Mouse (Mus musculus) lung, postnatal 10 days (tissue): ENCODE measurements around the gene Art2b.
"Not testable (repeated sequence)": the region's sequence is repeated elsewhere in the genome, so short reads cannot be mapped to it uniquely, and the experiment has no call there.

Experiments
- DNase-seq: peaks from one replicate; pipeline ENCODE4 v3.0.0; 2021

Gene Art2b

GRCm38 (mm10) chr7:101559393-101559792 lies 26.0 kb downstream of the Art2b start:
- DNase-seq, result peak; percentile 14

- no peak for DNase-seq
These were observed 28.0 kb downstream of the Art2b start for GRCm38 (mm10) chr7:101557391-101557790.

- not testable (repeated sequence) for DNase-seq
These were observed 29.9 kb downstream of the Art2b start for GRCm38 (mm10) chr7:101555473-101555872.

- no peak for DNase-seq
These were observed 33.9 kb downstream of the Art2b start for GRCm38 (mm10) chr7:101551530-101551929.

DNA sequence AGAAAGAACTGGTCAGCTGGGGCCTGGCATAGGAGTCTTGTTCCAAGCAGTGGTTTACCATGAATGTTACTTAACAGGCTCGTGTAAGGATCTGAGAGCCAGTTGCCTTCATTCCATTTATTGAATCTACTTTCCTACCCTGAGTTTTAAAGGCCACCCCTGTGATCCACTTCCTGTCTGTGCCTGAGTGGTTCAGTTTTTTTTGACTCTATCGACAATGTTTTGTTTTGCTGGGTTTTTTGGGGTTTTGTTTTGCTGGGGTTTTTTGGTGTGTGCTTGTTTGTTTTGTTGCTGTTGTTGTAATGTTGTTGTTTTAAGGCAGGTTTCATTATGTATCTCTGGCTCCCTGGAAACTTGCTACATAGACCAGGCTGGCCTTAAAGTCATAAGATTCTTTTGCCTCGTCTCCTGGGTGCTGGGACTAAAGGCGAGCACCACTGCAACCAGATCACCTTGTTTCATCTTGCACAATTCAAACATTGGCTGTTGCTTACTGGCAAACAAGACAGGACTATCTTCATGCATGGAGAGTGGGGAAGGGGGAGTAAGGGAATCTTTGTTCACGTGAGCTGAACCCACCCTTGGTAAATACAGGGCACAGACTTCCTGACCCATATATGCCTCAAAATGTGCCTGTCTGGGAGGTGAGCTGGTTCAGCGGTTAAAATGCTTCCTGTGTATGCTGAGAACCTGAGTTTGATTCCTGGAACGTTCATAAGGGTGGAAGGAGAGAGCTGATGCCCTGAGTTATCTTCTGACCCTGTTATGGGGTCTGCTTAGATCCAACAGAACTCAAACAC lies 34.5 kb downstream of the Art2b start:
- no peak for DNase-seq

DNA sequence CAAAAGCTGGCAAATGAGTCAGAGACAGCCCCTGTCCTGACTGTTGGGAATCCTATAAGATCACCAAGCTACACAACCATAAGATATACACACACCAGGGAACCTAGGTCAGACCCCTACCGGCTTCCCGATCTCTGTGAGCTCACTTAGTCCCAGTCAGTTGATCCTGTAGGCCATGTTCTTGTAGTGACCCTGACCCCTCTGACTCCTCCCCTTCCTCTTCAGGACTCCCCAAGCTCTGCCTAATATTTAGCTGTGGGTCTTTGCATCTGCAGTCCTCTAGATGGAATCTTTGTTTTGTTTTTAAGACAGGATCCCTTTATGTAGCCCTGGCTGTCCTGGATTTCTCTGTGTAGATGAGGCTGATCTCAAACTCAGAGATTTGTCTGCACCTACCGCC lies 36.1 kb downstream of the Art2b start:
- no peak for DNase-seq

DNA sequence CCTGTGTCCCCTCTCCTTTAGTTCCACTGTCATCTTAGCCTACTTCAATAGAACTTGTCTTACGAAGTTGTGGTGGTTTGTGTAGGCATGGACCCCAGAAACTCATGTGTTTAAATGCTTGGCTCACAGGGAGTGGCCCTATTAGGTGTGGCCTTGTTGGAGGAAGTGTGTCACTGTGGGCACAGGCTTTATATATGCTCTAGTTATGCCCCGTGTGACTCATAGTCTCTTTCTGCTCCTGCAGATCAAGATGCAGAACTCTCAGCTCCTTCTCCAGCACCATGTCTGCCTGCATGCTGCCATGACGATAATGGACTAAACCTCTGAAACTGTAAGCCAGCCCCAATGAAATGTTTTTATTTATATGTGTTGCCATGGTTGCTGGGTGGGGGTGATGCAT lies 37.7 kb downstream of the Art2b start:
- no peak for DNase-seq

DNA sequence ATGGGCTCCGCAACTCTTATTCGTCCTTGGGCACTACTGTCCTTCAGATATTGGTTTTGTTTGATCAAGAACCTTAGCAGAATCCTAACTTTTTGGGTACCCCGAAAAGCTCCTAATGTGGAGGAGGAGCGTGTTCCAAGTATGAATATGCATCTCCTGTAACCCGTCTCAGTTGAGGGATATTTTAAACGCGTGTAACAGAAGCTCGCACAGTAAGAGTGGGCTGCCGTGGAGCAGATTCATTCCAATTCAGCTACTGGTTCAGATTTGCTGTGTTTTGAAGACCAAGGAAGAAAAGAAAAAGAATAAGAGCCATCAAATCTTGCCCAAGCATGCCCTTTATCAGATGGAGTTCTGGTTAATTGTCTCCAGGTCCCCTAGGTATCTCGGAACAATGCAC lies 43.7 kb downstream of the Art2b start:
- DNase-seq, result no peak

DNA sequence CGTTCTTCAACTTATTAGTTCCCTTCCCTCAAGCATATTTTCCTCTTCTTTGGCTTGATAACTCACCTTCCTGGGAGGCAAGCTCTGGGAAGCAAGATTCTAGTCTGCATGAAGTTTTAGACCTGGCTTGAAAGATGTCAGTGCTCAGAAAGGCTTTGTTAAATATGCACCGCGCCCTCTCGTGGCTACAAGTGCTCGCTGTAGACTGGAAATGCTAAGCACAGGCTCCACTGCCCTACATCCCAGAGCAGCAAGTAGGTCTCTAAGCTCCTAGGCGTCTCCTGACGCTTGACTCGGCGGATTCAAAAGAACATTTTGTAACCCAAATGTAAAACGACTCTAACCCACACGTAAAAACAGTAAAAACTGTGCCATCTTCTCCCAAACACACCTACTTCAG lies 44.3 kb downstream of the Art2b start:
- peak; percentile 72 for DNase-seq

GRCm38 (mm10) chr7:101540684-101541083 lies 44.7 kb downstream of the Art2b start:
- DNase-seq, result no peak

DNA sequence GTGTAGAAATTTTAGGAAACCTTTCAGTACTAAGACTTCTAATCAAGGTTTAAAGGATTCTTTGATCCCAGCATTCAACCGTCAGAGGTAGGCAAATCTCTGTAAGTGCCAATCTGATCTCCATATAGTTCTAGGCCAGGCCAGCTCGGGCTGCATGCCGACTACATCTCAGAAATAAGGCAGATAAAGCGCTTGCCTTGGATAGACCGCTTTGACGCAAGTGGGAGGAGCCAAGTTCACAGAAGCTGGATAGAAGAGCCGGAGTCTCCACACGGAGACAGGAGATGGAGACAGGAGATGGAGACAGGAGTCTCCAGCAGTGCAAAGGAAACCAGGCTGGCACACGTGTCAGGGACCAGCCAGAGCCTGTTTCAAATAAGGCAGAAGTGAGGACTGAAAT lies 45.6 kb downstream of the Art2b start:
- DNase-seq, result no peak

- DNase-seq, result peak; percentile 56
These were observed 47.1 kb downstream of the Art2b start for GRCm38 (mm10) chr7:101538141-101538933.

DNA sequence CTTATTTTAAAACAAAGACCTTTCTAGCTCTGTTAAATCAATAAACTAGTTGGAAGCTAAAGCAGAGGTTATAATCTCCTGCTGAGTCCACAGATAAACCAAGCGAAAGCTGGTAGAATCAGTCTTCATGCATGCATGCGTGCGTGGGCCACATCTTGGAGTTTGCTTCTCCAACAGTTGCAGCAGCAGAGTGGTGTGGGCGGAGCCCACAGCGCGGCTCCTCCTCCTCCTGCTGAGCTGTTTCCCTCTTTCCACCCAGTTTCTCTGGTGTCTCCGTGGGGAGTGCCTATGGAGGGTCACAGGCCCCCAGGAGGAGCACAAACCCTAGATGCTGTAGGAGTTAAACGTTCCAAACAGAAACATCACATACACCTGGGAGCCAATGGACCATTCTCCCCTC lies 47.9 kb downstream of the Art2b start:
- DNase-seq, result no peak

- DNase-seq, result no peak
These were observed 49.9 kb downstream of the Art2b start for GRCm38 (mm10) chr7:101535517-101535916.

- no peak for DNase-seq
These were observed 50.3 kb downstream of the Art2b start for GRCm38 (mm10) chr7:101535102-101535501.

DNA sequence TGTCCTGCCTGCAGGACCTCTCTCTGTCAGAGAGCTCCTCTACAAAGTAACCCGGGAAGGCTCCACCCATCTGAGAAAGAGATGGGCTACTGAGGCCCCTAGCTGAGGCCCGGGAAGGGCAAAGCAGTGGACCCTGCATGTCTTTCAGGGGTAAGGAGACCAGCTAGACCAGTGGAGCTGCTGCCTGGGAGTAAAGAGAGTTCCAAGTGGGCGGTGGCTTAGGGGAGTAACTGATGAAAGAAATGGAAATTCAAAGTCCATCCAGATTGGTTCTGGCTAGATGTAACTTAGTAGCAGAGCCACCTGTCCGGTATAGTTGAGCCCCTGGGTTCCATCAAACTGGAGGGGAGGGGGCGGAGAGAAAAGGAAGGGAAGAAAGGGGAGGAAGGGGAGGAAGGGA lies 51.0 kb downstream of the Art2b start:
- DNase-seq, result no peak
